Mouse (Mus musculus): Measurements from ENCODE around the gene Il33. TPM values are rescaled to one million over a fixed set of nuclear protein-coding genes. Genes with fewer than 3 reads are reported as not detected.

The Il33 gene
- polyA plus RNA-seq, 1 experiment from 2014 or later: 0.90 TPM

- no peaks in the 10 kb centered on the region for H3K27me3 ChIP-seq (replicated peaks)
- H3K9me3 ChIP-seq: no peaks in the 10 kb centered on the region; the same call in 1 of the 2 replicates
- H3K4me1 ChIP-seq: no peaks in the 10 kb centered on the region
- H3K4me3 ChIP-seq: no peak overlapping the region
- H3K27ac ChIP-seq: no peak overlapping the region
- H3K9ac ChIP-seq: no peak overlapping the region
- no peaks in the 10 kb centered on the region for H3K36me3 ChIP-seq (replicated peaks)
- H3K4me2 ChIP-seq: no peak overlapping the region
- WGBS: 49% methylated on average over 7 of the region's 7 CpGs
- ATAC-seq (replicated peaks): peak; percentile 62; the same call in 1 of the 2 replicates
These were observed 29.9 kb upstream of the Il33 start for GRCm38 (mm10) chr19:29895047-29895446.

- H3K4me3 ChIP-seq: no peak overlapping the region
- H3K27ac ChIP-seq: no peak overlapping the region
- H3K27me3 ChIP-seq (replicated peaks): no peaks in the 10 kb centered on the region
- no peak overlapping the region for H3K4me2 ChIP-seq
- no peak for ATAC-seq (replicated peaks)
- H3K9ac ChIP-seq: no peak overlapping the region
- 93% methylated on average over 3 of the region's 3 CpGs for WGBS
- no peaks in the 10 kb centered on the region for H3K36me3 ChIP-seq (replicated peaks)
- H3K9me3 ChIP-seq: no peaks in the 10 kb centered on the region; the same call in 1 of the 2 replicates
- H3K4me1 ChIP-seq: no peaks in the 10 kb centered on the region
These were observed 24.6 kb upstream of the Il33 start for GRCm38 (mm10) chr19:29900318-29900717.

- Histone ChIP-seq H3K27me3 (replicated peaks) (no peaks in the 10 kb centered on the region), H3K9me3 (no peaks in the 10 kb centered on the region; the same call in 1 of the 2 replicates), H3K27ac (no peak overlapping the region), H3K9ac (no peak overlapping the region), H3K4me3 (no peak overlapping the region), H3K4me1 (no peaks in the 10 kb centered on the region), H3K4me2 (no peak overlapping the region), H3K36me3 (replicated peaks) (no peaks in the 10 kb centered on the region)
- 74% methylated on average over 4 of the region's 4 CpGs for WGBS
- ATAC-seq (replicated peaks): no peak
These were observed 22.4 kb upstream of the Il33 start for GRCm38 (mm10) chr19:29902343-29903070.

- no peaks in the 10 kb centered on the region for H3K9me3 ChIP-seq
- H3K36me3 ChIP-seq (replicated peaks): no peaks in the 10 kb centered on the region
- H3K4me3 ChIP-seq: no peak overlapping the region
- no peak overlapping the region for H3K27ac ChIP-seq
- 47% methylated on average over 1 of the region's 1 CpGs for WGBS
- no peak overlapping the region for H3K4me2 ChIP-seq
- no peaks in the 10 kb centered on the region for H3K4me1 ChIP-seq
- H3K9ac ChIP-seq: no peak overlapping the region
- no peak for ATAC-seq (replicated peaks)
- H3K27me3 ChIP-seq (replicated peaks): no peaks in the 10 kb centered on the region
These were observed 19.0 kb upstream of the Il33 start for GRCm38 (mm10) chr19:29905896-29906295.

GRCm38 (mm10) chr19:29909166-29909565, 15.7 kb upstream of the Il33 start:
- Histone ChIP-seq H3K4me3 (no peak overlapping the region), H3K4me2 (no peak overlapping the region), H3K36me3 (replicated peaks) (no peaks in the 10 kb centered on the region), H3K9me3 (no peaks in the 10 kb centered on the region), H3K9ac (no peak overlapping the region), H3K27me3 (replicated peaks) (no peaks in the 10 kb centered on the region), H3K27ac (no peak overlapping the region), H3K4me1 (no peaks in the 10 kb centered on the region)
- ATAC-seq (replicated peaks): no peak
- WGBS: 79% methylated on average over 1 of the region's 1 CpGs

GRCm38 (mm10) chr19:29911919-29912318, 13.0 kb upstream of the Il33 start:
- no peak for ATAC-seq (replicated peaks)

GRCm38 (mm10) chr19:29917421-29917820, 7.5 kb upstream of the Il33 start:
- no peaks in the 10 kb centered on the region for H3K9me3 ChIP-seq
- H3K36me3 ChIP-seq (replicated peaks): no peaks in the 10 kb centered on the region
- H3K9ac ChIP-seq: no peak overlapping the region
- no peak overlapping the region for H3K27ac ChIP-seq
- no peaks in the 10 kb centered on the region for H3K4me1 ChIP-seq
- no peaks in the 10 kb centered on the region for H3K27me3 ChIP-seq (replicated peaks)
- no peak overlapping the region for H3K4me2 ChIP-seq
- H3K4me3 ChIP-seq: no peak overlapping the region
- ATAC-seq (replicated peaks): no peak
- WGBS: 71% methylated on average over 5 of the region's 5 CpGs

More at GRCm38 (mm10) chr19:29911919-29912318, 13.0 kb upstream of the Il33 start:
- Histone ChIP-seq H3K36me3 (replicated peaks) (no peaks in the 10 kb centered on the region), H3K9ac (no peak overlapping the region), H3K27me3 (replicated peaks) (no peaks in the 10 kb centered on the region), H3K27ac (no peak overlapping the region), H3K4me2 (no peak overlapping the region), H3K9me3 (no peaks in the 10 kb centered on the region), H3K4me3 (no peak overlapping the region), H3K4me1 (no peaks in the 10 kb centered on the region)
- WGBS: 92% methylated on average over 6 of the region's 6 CpGs

GRCm38 (mm10) chr19:29926101-29926755, 1.3 kb downstream of the Il33 start:
- Histone ChIP-seq H3K27me3 (replicated peaks) (no peaks in the 10 kb centered on the region), H3K4me1 (no peaks in the 10 kb centered on the region), H3K4me2 (no peak overlapping the region), H3K27ac (no peak overlapping the region), H3K36me3 (replicated peaks) (no peaks in the 10 kb centered on the region), H3K9me3 (no peaks in the 10 kb centered on the region), H3K4me3 (no peak overlapping the region), H3K9ac (no peak overlapping the region)
- WGBS: 72% methylated on average over 12 of the region's 12 CpGs
- no peak for ATAC-seq (replicated peaks)

- Histone ChIP-seq H3K4me3 (no peak overlapping the region), H3K9ac (no peak overlapping the region), H3K4me2 (no peak overlapping the region), H3K9me3 (no peaks in the 10 kb centered on the region), H3K4me1 (no peaks in the 10 kb centered on the region), H3K36me3 (replicated peaks) (no peaks in the 10 kb centered on the region), H3K27ac (no peak overlapping the region), H3K27me3 (replicated peaks) (no peaks in the 10 kb centered on the region)
- no peak for ATAC-seq (replicated peaks)
- 84% methylated on average over 5 of the region's 5 CpGs for WGBS
These were observed 5.4 kb downstream of the Il33 start for GRCm38 (mm10) chr19:29930296-29930695.

GRCm38 (mm10) chr19:29937445-29937844, 12.5 kb downstream of the Il33 start:
- Histone ChIP-seq H3K27ac (no peak overlapping the region), H3K4me1 (no peaks in the 10 kb centered on the region), H3K36me3 (replicated peaks) (no peaks in the 10 kb centered on the region), H3K9me3 (no peaks in the 10 kb centered on the region), H3K27me3 (replicated peaks) (no peaks in the 10 kb centered on the region), H3K4me2 (no peak overlapping the region), H3K4me3 (no peak overlapping the region), H3K9ac (no peak overlapping the region)
- ATAC-seq (replicated peaks): no peak
- 62% methylated on average over 8 of the region's 8 CpGs for WGBS

GRCm38 (mm10) chr19:29940239-29940638, 15.3 kb downstream of the Il33 start:
- ATAC-seq (replicated peaks): no peak
- WGBS: 68% methylated on average over 6 of the region's 6 CpGs
- H3K9ac ChIP-seq: no peak overlapping the region

GRCm38 (mm10) chr19:29941208-29941607, 16.3 kb downstream of the Il33 start:
- Histone ChIP-seq H3K27ac (no peak overlapping the region), H3K4me1 (0 out of 2 replicates have a peak, but pooled peaks cover 3% of the 10 kb centered on the region), H3K36me3 (replicated peaks) (no peaks in the 10 kb centered on the region), H3K27me3 (replicated peaks) (no peaks in the 10 kb centered on the region), H3K9ac (no peak overlapping the region), H3K9me3 (no peaks in the 10 kb centered on the region), H3K4me3 (no peak overlapping the region), H3K4me2 (no peak overlapping the region)
- no peak for ATAC-seq (replicated peaks)
- WGBS: 86% methylated on average over 7 of the region's 7 CpGs

More at GRCm38 (mm10) chr19:29940239-29940638, 15.3 kb downstream of the Il33 start:
- no peak overlapping the region for H3K27ac ChIP-seq
- no peak overlapping the region for H3K4me3 ChIP-seq
- no peaks in the 10 kb centered on the region for H3K9me3 ChIP-seq
- H3K4me2 ChIP-seq: no peak overlapping the region
- H3K36me3 ChIP-seq (replicated peaks): no peaks in the 10 kb centered on the region
- H3K27me3 ChIP-seq (replicated peaks): no peaks in the 10 kb centered on the region
- H3K4me1 ChIP-seq: no peaks in the 10 kb centered on the region

- H3K27me3 ChIP-seq (replicated peaks): no peaks in the 10 kb centered on the region
- no peak for ATAC-seq (replicated peaks)
- no peak overlapping the region for H3K4me3 ChIP-seq
- no peaks in the 10 kb centered on the region for H3K9me3 ChIP-seq
- no peak overlapping the region for H3K9ac ChIP-seq
- H3K4me1 ChIP-seq: 0 out of 2 replicates have a peak, but pooled peaks cover 7% of the 10 kb centered on the region
- 78% methylated on average over 6 of the region's 6 CpGs for WGBS
- no peaks in the 10 kb centered on the region for H3K36me3 ChIP-seq (replicated peaks)
- no peak overlapping the region for H3K4me2 ChIP-seq
- no peak overlapping the region for H3K27ac ChIP-seq
These were observed 17.4 kb downstream of the Il33 start for GRCm38 (mm10) chr19:29942358-29942757.

All from midbrain, embryonic 15.5 days (tissue).